Mouse (Mus musculus) retina, postnatal 7 days (tissue): ENCODE results near the gene Garnl3.
"Not testable (repeated sequence)": the region's sequence is repeated elsewhere in the genome, so short reads cannot be mapped to it uniquely, and the experiment has no call there.

ENCODE experiments used
- DNase-seq: peaks from one replicate; pipeline ENCODE4 v3.0.0-alpha.2; 2012; ENCODE audit warnings: low read depth, low spot score

Gene Garnl3

GRCm38 (mm10) chr2:33032391-33033062 lies 98.9 kb downstream of the Garnl3 start:
- DNase-seq = no peak

- DNase-seq = no peak
These were observed 106.4 kb downstream of the Garnl3 start for GRCm38 (mm10) chr2:33025040-33025439.

- DNase-seq = no peak
These were observed 106.9 kb downstream of the Garnl3 start for GRCm38 (mm10) chr2:33024564-33024963.

DNA sequence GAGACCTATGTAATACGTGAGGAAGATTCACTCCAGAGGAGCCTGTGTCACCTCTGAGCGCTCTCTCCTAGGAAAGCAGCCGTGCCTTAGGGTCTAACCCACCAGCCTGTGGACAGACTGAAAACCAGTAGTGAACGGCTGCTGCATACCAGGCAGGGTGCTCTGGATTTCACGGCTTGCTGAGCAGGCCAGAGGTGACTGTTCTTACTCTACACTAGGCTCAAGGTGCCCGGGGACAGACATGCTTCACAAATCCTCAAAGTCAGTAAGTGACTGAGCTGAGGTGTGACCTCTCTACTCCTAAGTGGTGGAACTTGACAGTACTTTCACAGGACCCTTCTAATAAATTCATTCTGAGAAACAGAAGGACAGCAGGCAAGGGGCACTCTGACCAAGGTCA lies 108.6 kb downstream of the Garnl3 start:
- DNase-seq = no peak

GRCm38 (mm10) chr2:33018026-33018425 lies 113.4 kb downstream of the Garnl3 start:
- no peak for DNase-seq

GRCm38 (mm10) chr2:33017191-33017590 lies 114.3 kb downstream of the Garnl3 start:
- no peak for DNase-seq

DNA sequence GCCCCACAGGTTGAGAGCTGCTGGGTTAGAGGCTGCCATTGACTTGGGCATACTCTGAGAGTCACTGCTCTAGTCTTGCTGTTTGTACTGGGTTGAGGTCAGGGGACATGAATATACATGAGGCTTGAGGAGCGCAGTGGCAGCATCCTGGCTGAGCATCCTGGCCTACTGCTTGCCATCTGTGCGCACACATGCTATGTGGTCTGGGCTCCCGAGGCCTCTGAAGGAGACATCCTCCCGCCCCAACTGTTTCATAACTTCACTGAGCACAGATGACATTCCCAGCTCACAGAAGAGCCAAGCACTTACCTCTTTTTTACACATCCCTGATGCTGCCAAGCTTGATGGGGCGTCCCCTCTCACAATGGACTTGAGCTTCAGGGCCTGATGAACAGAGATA lies 116.6 kb downstream of the Garnl3 start:
- DNase-seq = no peak

DNA sequence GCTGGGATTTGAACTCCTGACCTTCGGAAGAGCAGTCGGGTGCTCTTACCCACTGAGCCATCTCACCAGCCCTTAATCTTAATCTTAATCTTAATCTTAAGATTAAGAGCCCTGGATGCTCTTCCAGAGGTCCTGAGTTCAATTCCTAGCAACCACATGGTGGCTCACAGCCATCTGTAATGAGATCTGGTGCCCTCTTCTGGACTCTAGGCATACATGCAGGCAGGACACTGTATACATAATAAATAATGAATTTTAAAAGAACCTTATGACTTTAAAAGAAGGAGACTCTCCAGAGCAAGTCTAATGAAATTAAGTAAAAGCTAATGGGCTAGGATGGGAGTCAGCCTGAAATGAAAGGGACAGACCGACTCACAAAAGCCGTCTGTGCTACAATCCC lies 122.4 kb downstream of the Garnl3 start:
- DNase-seq = not testable (repeated sequence)

DNA sequence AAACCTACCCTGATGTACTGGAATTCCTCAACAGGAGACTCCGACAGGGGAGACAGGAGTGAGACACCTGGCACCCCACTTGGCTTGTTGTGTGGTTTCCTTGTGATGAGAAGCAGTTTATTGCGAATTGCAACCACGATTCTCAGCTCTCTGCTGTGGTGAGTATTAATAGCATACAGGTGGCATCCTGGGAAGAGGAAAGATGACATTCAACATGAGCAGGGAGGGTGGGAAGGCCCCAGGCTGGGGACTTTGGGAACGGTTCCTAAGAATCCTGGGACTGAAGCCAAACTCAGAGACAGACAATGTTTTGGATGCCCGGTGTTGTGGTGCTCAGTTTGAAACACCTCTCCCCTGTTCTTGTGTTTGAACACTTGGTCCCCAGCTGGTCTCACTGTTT lies 126.4 kb downstream of the Garnl3 start:
- no peak for DNase-seq

- DNase-seq = no peak
These were observed 129.3 kb downstream of the Garnl3 start for GRCm38 (mm10) chr2:33002144-33002543.

DNA sequence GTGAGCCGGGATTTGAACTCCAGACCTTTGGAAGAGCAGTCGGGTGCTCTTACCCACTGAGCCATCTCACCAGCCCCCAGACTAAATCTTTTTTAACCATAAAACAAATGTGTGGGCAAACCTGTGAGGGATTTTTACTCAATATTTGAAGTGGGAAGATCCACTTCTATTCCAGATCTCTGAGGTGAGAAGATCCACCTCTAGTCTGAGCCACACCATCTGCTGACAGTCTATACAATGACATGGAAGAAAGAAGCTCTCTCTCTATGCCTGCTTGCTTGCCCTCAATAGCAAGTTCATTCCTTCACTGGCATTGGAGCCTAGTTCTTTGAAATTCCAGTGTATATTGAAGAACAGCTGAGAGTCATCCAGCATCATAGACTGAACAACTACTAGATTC lies 131.7 kb downstream of the Garnl3 start:
- DNase-seq = no peak

GRCm38 (mm10) chr2:32997792-32998191 lies 133.7 kb downstream of the Garnl3 start:
- DNase-seq = no peak

- no peak for DNase-seq
These were observed 134.4 kb downstream of the Garnl3 start for GRCm38 (mm10) chr2:32997081-32997480.

DNA sequence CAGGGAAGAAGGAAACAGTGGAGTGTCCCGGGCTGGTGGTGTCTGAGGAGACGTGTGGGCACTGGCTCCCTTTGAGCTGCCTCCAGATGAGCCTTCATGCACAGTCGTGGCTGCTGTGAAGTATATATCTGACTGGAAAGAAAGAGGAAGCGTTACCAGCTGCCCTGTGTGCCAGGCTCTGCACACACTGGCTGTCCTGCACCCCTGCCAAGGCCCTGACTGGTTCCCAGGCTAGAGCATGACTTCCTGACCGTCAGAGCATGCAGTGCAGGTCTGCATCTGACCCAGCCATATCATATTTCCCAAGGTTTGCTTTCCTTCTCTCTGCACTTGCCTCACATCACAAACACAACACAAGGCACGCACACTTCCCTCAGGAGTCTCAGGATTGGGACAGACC lies 139.3 kb downstream of the Garnl3 start:
- DNase-seq = no peak

DNA sequence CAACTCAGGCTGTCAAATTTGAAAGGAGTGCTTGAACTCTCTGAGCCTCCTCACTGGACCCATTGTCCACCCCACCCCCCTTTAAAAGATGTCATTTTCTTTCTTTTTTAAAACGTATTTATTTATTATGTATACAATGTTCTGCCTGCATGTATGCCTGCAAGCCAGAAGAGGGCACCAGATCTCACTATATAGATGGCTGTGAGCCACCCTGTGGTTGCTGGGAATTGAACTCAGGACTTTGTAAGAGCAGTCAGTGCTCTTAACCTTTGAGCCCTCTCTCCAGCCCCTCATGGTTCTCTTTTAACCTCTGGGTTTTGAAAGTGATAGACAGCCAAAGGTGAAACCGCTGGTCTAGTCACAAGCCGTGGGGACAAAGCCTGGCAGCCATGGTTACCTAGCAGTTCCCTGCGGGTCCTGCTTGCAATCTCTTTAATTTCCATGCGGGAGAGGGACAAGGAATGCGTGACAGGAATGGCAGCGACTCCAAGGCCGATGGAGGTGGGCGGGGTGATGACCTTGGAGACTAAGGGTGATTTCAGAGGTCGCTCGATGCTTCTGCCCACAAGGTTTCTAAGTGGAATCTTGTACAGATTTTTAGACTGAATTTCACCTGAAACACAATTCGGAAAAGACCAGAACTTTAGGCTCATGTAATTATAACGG lies 141.2 kb downstream of the Garnl3 start:
- DNase-seq = no peak

DNA sequence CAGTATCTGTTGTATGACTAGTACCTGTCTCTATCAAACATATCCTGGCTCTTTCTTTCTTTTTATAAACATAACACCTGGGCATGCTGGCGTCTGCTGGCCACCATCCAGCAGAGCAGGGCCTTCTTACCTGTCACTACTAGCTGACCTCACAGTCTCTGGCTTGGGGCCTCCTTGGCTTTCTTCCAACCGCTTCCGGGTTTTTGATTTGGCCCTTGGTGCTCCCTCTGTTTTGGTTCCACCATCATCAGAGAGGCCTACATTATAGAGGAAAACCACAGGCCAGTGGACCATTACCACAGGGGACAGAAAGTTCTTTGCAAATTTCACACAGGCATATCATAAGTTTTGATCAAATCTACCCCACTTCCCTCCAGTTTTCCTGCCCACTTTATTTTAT lies 142.1 kb downstream of the Garnl3 start:
- no peak for DNase-seq

DNA sequence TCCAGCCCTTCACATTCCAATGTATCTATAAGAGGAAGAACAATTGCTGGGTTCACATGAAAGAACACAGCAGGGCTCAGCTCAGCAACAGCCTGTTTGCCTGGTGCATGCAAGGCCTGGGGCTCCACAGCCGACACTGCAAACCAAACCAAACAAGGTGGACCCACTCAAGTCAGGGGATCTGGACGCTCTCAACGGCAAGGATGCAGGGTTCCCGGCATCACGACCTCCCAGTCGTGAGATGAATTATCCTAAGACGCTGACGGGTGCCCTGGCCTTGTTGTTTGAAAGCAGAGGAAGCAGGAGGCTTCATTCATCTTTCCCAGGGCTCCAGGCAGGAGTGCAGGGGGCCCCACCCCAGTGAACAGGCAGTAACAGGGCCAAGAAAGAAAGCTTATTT lies 145.6 kb downstream of the Garnl3 start:
- DNase-seq = no peak

GRCm38 (mm10) chr2:32983617-32984016 lies 147.8 kb downstream of the Garnl3 start:
- no peak for DNase-seq

- DNase-seq = no peak
These were observed 148.8 kb downstream of the Garnl3 start for GRCm38 (mm10) chr2:32982700-32983099.

DNA sequence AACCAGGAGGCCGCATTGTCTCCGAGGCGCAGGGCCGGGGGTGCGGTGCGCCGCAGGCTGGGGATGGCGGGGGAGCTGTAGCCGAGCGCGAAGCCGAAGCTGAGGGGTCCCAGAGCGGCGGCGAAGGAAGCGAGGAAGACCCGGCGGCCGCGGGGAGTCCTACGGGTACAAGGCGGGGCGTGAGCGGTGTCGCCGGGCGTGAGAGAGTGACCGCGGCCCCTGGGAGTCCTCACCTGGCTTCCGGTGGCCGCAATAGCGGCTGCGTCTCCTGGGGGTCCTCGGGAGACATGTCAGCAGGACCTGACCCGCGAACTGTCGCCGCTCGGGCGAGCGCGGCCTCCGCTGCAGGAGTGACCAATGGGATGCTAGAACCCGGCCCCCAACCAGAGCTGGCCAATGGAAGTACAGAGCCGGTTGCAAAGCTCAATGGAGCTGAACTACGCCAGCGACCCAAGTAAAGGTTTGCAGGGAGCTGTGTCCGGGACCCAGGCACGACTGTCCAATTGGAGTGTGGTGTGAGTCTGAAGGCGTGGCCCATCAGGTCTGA lies 149.7 kb downstream of the Garnl3 start, which contains the start of gene Slc2a8:
Slc2a8 (minus strand) TSS at position 359 of the 547 bp plus-strand sequence.
- peak; percentile 84 for DNase-seq

DNA sequence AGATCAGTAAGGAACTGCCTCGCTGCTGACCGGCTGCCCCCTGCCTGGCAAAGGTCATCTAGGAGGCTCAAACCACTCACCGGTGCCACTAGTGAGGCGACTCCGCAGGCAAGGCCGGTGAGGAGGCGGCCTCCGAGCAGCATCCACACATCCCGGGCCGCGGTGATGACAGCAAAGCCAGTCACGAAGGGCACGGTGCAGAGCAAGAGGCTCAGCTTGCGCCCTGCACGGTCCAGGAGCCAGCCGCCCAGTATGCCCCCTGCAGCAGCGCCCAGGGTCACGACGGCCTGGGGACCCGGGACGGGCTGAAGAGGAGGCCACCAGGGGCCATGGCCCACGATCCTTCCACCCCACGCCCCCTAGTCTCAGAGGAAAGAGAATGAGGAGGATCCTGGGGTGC lies 150.2 kb downstream of the Garnl3 start:
- no peak for DNase-seq

DNA sequence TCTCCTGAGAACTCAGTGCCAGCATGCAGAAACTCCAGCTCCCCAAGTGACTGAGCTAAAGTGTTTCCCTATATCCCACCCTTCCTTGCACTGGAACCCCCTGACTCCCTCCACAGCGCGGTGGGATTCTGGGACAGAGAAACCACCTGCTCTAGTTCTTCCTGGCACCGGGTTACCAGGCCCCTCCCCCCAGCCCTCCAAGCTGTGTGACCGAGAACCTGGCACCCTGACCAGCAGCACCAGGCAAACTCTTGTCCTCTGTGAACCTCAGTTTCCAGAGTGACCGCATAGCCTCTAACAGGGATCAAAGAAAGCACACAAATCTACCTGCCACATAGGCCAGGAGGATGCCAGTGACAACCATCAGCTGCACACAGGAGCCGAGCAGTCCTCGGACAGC lies 151.8 kb downstream of the Garnl3 start:
- no peak for DNase-seq

- DNase-seq = no peak
These were observed 152.8 kb downstream of the Garnl3 start for GRCm38 (mm10) chr2:32978675-32979074.
